Mouse (Mus musculus): ENCODE measurements at regions not wholly inside any gene's neighbourhood (a gene's known extent, or its start where the extent isn't known, plus 50 kb on each side); places are given as distances from the start of the nearest gene placed in this dataset.
"Not testable (repeated sequence)": the region's sequence is repeated elsewhere in the genome, so short reads cannot be mapped to it uniquely, and the experiment has no call there.

GRCm38 (mm10) chr1:12117083-12117482, 703.2 kb downstream of the A830018L16Rik start:
- Histone ChIP-seq H3K4me3 (ENCODE audit: low read depth, low read length) (no peak overlapping the region), H3K4me1 (replicated peaks; ENCODE audit: control insufficient read depth, insufficient read depth, low read length) (no peaks in the 10 kb centered on the region), H3K27me3 (ENCODE audit: control insufficient read depth, insufficient read depth, low read length) (no peaks in the 10 kb centered on the region), H3K4me2 (ENCODE audit: low read depth, low read length, severe bottlenecking) (no peak overlapping the region), H3K27ac (ENCODE audit: low read depth, low read length) (no peak overlapping the region), H3K36me3 (ENCODE audit: control insufficient read depth, insufficient read depth, low read length) (no peaks in the 10 kb centered on the region), H3K9ac (ENCODE audit: low read length) (no peak overlapping the region), H3K9me3 (ENCODE audit: control insufficient read depth, low read length) (no peaks in the 10 kb centered on the region)
- WGBS: 80% methylated on average over 4 of the region's 4 CpGs
- ATAC-seq (replicated peaks; ENCODE audit: low FRiP score) (no peak), DNase-seq (ENCODE audit: low spot score) (no peak)

GRCm38 (mm10) chr1:12120926-12121325, 707.0 kb downstream of the A830018L16Rik start:
- H3K4me1 ChIP-seq (replicated peaks; ENCODE audit: control insufficient read depth, insufficient read depth, low read length): no peaks in the 10 kb centered on the region
- no peak overlapping the region for H3K4me3 ChIP-seq (ENCODE audit: low read depth, low read length)
- H3K9me3 ChIP-seq (ENCODE audit: control insufficient read depth, low read length): no peaks in the 10 kb centered on the region
- ATAC-seq (replicated peaks; ENCODE audit: low FRiP score): no peak
- no peak overlapping the region for H3K27ac ChIP-seq (ENCODE audit: low read depth, low read length)
- no peak for DNase-seq (ENCODE audit: low spot score)
- WGBS: 92% methylated on average over 7 of the region's 7 CpGs
- no peak overlapping the region for H3K9ac ChIP-seq (ENCODE audit: low read length)
- H3K4me2 ChIP-seq (ENCODE audit: low read depth, low read length, severe bottlenecking): no peak overlapping the region
- H3K27me3 ChIP-seq (ENCODE audit: control insufficient read depth, insufficient read depth, low read length): no peaks in the 10 kb centered on the region
- H3K36me3 ChIP-seq (ENCODE audit: control insufficient read depth, insufficient read depth, low read length): no peaks in the 10 kb centered on the region

- not testable (repeated sequence) for H3K4me1 ChIP-seq (replicated peaks; ENCODE audit: control insufficient read depth, insufficient read depth, low read length); H3K27me3 ChIP-seq (ENCODE audit: control insufficient read depth, insufficient read depth, low read length); H3K4me2 ChIP-seq (ENCODE audit: low read depth, low read length, severe bottlenecking); DNase-seq (ENCODE audit: low spot score); H3K36me3 ChIP-seq (ENCODE audit: control insufficient read depth, insufficient read depth, low read length); H3K27ac ChIP-seq (ENCODE audit: low read depth, low read length); H3K4me3 ChIP-seq (ENCODE audit: low read depth, low read length); H3K9ac ChIP-seq (ENCODE audit: low read length); H3K9me3 ChIP-seq (ENCODE audit: control insufficient read depth, low read length); ATAC-seq (replicated peaks; ENCODE audit: low FRiP score)
- WGBS: 15% methylated on average over 2 of the region's 2 CpGs
Observed at GRCm38 (mm10) chr1:12126611-12127010, 712.7 kb downstream of the A830018L16Rik start.

GRCm38 (mm10) chr1:12170503-12170902, 756.6 kb downstream of the A830018L16Rik start:
- Histone ChIP-seq H3K4me2 (ENCODE audit: low read depth, low read length, severe bottlenecking) (no peak overlapping the region), H3K4me3 (ENCODE audit: low read depth, low read length) (no peak overlapping the region), H3K9ac (ENCODE audit: low read length) (no peak overlapping the region), H3K27ac (ENCODE audit: low read depth, low read length) (no peak overlapping the region), H3K36me3 (ENCODE audit: control insufficient read depth, insufficient read depth, low read length) (no peaks in the 10 kb centered on the region), H3K27me3 (ENCODE audit: control insufficient read depth, insufficient read depth, low read length) (no peaks in the 10 kb centered on the region), H3K9me3 (ENCODE audit: control insufficient read depth, low read length) (no peaks in the 10 kb centered on the region), H3K4me1 (replicated peaks; ENCODE audit: control insufficient read depth, insufficient read depth, low read length) (no peaks in the 10 kb centered on the region)
- DNase-seq (ENCODE audit: low spot score) (no peak), ATAC-seq (replicated peaks; ENCODE audit: low FRiP score) (no peak)
- WGBS: 93% methylated on average over 10 of the region's 10 CpGs

- Histone ChIP-seq H3K27ac (ENCODE audit: low read depth, low read length) (no peak overlapping the region), H3K4me1 (replicated peaks; ENCODE audit: control insufficient read depth, insufficient read depth, low read length) (no peaks in the 10 kb centered on the region), H3K9me3 (ENCODE audit: control insufficient read depth, low read length) (no peaks in the 10 kb centered on the region), H3K9ac (ENCODE audit: low read length) (no peak overlapping the region), H3K36me3 (ENCODE audit: control insufficient read depth, insufficient read depth, low read length) (no peaks in the 10 kb centered on the region), H3K27me3 (ENCODE audit: control insufficient read depth, insufficient read depth, low read length) (no peaks in the 10 kb centered on the region), H3K4me2 (ENCODE audit: low read depth, low read length, severe bottlenecking) (no peak overlapping the region), H3K4me3 (ENCODE audit: low read depth, low read length) (no peak overlapping the region)
- ATAC-seq (replicated peaks; ENCODE audit: low FRiP score): no peak
- WGBS: 87% methylated on average over 5 of the region's 5 CpGs
- DNase-seq (ENCODE audit: low spot score): no peak
Observed at GRCm38 (mm10) chr1:12189646-12190233, 775.8 kb downstream of the A830018L16Rik start.

- Histone ChIP-seq H3K4me1 (replicated peaks; ENCODE audit: control insufficient read depth, insufficient read depth, low read length) (no peaks in the 10 kb centered on the region), H3K9me3 (ENCODE audit: control insufficient read depth, low read length) (no peaks in the 10 kb centered on the region), H3K4me3 (ENCODE audit: low read depth, low read length) (no peak overlapping the region), H3K9ac (ENCODE audit: low read length) (no peak overlapping the region), H3K36me3 (ENCODE audit: control insufficient read depth, insufficient read depth, low read length) (no peaks in the 10 kb centered on the region), H3K27me3 (ENCODE audit: control insufficient read depth, insufficient read depth, low read length) (no peaks in the 10 kb centered on the region), H3K27ac (ENCODE audit: low read depth, low read length) (no peak overlapping the region), H3K4me2 (ENCODE audit: low read depth, low read length, severe bottlenecking) (no peak overlapping the region)
- WGBS: 100% methylated on average over 1 of the region's 1 CpGs
- no peak for DNase-seq (ENCODE audit: low spot score)
- no peak for ATAC-seq (replicated peaks; ENCODE audit: low FRiP score)
Observed at GRCm38 (mm10) chr1:12192588-12192987, 778.7 kb downstream of the A830018L16Rik start.

GRCm38 (mm10) chr1:12231089-12231488, 817.2 kb downstream of the A830018L16Rik start:
- H3K27ac ChIP-seq (ENCODE audit: low read depth, low read length): no peak overlapping the region
- H3K4me3 ChIP-seq (ENCODE audit: low read depth, low read length): no peak overlapping the region
- H3K9me3 ChIP-seq (ENCODE audit: control insufficient read depth, low read length): no peaks in the 10 kb centered on the region
- ATAC-seq (replicated peaks; ENCODE audit: low FRiP score) (no peak), DNase-seq (ENCODE audit: low spot score) (no peak)
- no peak overlapping the region for H3K4me2 ChIP-seq (ENCODE audit: low read depth, low read length, severe bottlenecking)
- H3K4me1 ChIP-seq (replicated peaks; ENCODE audit: control insufficient read depth, insufficient read depth, low read length): no peaks in the 10 kb centered on the region
- H3K9ac ChIP-seq (ENCODE audit: low read length): no peak overlapping the region
- no peaks in the 10 kb centered on the region for H3K27me3 ChIP-seq (ENCODE audit: control insufficient read depth, insufficient read depth, low read length)
- WGBS: 70% methylated on average over 1 of the region's 1 CpGs
- no peaks in the 10 kb centered on the region for H3K36me3 ChIP-seq (ENCODE audit: control insufficient read depth, insufficient read depth, low read length)

- no peak overlapping the region for H3K4me2 ChIP-seq (ENCODE audit: low read depth, low read length, severe bottlenecking)
- no peak overlapping the region for H3K27ac ChIP-seq (ENCODE audit: low read depth, low read length)
- DNase-seq (ENCODE audit: low spot score): no peak
- no peaks in the 10 kb centered on the region for H3K9me3 ChIP-seq (ENCODE audit: control insufficient read depth, low read length)
- H3K27me3 ChIP-seq (ENCODE audit: control insufficient read depth, insufficient read depth, low read length): no peaks in the 10 kb centered on the region
- H3K4me3 ChIP-seq (ENCODE audit: low read depth, low read length): no peak overlapping the region
- no peaks in the 10 kb centered on the region for H3K36me3 ChIP-seq (ENCODE audit: control insufficient read depth, insufficient read depth, low read length)
- no peaks in the 10 kb centered on the region for H3K4me1 ChIP-seq (replicated peaks; ENCODE audit: control insufficient read depth, insufficient read depth, low read length)
- no peak overlapping the region for H3K9ac ChIP-seq (ENCODE audit: low read length)
- no peak for ATAC-seq (replicated peaks; ENCODE audit: low FRiP score)
Observed at GRCm38 (mm10) chr1:12242090-12242489, 828.2 kb downstream of the A830018L16Rik start.

GRCm38 (mm10) chr1:12282493-12282892, 868.6 kb downstream of the A830018L16Rik start:
- H3K27ac ChIP-seq (ENCODE audit: low read depth, low read length): no peak overlapping the region
- H3K4me3 ChIP-seq (ENCODE audit: low read depth, low read length): no peak overlapping the region
- no peaks in the 10 kb centered on the region for H3K36me3 ChIP-seq (ENCODE audit: control insufficient read depth, insufficient read depth, low read length)
- 92% methylated on average over 4 of the region's 4 CpGs for WGBS
- DNase-seq (ENCODE audit: low spot score): no peak
- ATAC-seq (replicated peaks; ENCODE audit: low FRiP score): no peak
- H3K9me3 ChIP-seq (ENCODE audit: control insufficient read depth, low read length): no peaks in the 10 kb centered on the region
- no peak overlapping the region for H3K9ac ChIP-seq (ENCODE audit: low read length)
- H3K4me2 ChIP-seq (ENCODE audit: low read depth, low read length, severe bottlenecking): no peak overlapping the region
- no peaks in the 10 kb centered on the region for H3K27me3 ChIP-seq (ENCODE audit: control insufficient read depth, insufficient read depth, low read length)
- H3K4me1 ChIP-seq (replicated peaks; ENCODE audit: control insufficient read depth, insufficient read depth, low read length): no peaks in the 10 kb centered on the region
